Mouse (Mus musculus): ENCODE measurements at regions not wholly inside any gene's neighbourhood (a gene's known extent, or its start where the extent isn't known, plus 50 kb on each side); places are given as distances from the start of the nearest gene placed in this dataset.
A peak's percentile ranks its signal among the peaks of the same experiment; 100 is the strongest.

DNA sequence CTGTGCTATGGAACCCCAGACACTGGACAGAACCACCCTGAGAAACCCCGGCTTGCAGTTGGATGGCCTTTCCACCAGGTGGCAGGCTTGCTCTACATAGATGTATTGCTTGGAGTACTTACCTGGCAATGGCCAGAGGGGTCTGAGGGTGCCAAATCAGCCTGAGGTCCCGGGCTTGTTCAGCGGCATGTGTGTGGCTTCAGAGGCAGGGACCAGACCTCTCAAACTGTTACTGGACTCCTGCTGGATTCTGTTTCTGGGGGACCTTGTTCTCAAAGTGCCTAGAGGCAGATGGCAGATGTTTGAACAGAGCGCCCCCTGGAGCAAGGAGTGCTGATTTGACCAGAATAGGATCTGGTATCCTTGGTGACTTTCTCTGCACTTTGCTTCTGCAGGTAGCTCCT, 262.9 kb upstream of the Gm4791 start:
- WGBS, result 5% methylated on average over 4 of the region's 4 CpGs
- H3K27ac ChIP-seq (ENCODE audit: insufficient read depth, low read depth, low read length), result no peak overlapping the region

DNA sequence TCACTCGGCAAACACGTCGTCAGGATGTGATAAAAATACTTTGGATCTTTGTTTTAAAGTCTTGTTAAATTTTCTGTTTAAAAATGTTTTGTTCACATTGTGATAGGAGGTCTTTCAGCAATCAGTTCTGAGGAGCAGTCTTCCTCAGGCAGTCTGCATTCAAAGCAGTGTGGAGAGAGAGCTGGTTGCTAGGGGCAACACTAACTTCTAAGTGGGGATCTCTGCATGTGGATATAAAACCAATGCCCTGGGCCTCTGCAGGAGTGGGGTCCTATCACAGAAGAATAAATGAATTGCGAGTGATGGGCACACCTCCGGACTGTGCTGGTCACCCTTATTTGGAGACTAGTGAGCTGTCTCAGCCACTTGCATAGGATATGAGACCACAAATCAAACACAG, 270.1 kb upstream of the Gm4791 start:
- WGBS, result 19% methylated on average over 5 of the region's 5 CpGs
- Histone ChIP-seq H3K4me3 (ENCODE audit: insufficient read depth, low read depth, low read length) (no peak overlapping the region), H3K27ac (ENCODE audit: insufficient read depth, low read depth, low read length) (no peak overlapping the region), H3K4me1 (ENCODE audit: control insufficient read depth, insufficient read depth, low read length) (no peaks in the 10 kb centered on the region)
- TF ChIP-seq POLR2A (IDR thresholded peaks at IDR 0.05; ENCODE audit: insufficient read depth, low read depth, low read length) (no peak), CTCF (IDR thresholded peaks at IDR 0.05; ENCODE audit: insufficient read depth, low read depth, low read length) (no peak)

More for the DNA sequence above, 262.9 kb upstream of the Gm4791 start:
- H3K4me3 ChIP-seq (ENCODE audit: insufficient read depth, low read depth, low read length), result no peak overlapping the region
- no peak for TF ChIP-seq POLR2A (IDR thresholded peaks at IDR 0.05; ENCODE audit: insufficient read depth, low read depth, low read length)
- TF ChIP-seq CTCF (IDR thresholded peaks at IDR 0.05; ENCODE audit: insufficient read depth, low read depth, low read length), result peak; percentile 98
- H3K4me1 ChIP-seq (ENCODE audit: control insufficient read depth, insufficient read depth, low read length), result peaks cover 9% of the 10 kb centered on the region

- TF ChIP-seq POLR2A (IDR thresholded peaks at IDR 0.05; ENCODE audit: insufficient read depth, low read depth, low read length) (no peak), CTCF (IDR thresholded peaks at IDR 0.05; ENCODE audit: insufficient read depth, low read depth, low read length) (no peak)
- H3K4me3 ChIP-seq (ENCODE audit: insufficient read depth, low read depth, low read length), result no peak overlapping the region
- 82% methylated on average over 5 of the region's 5 CpGs for WGBS
- no peak overlapping the region for H3K27ac ChIP-seq (ENCODE audit: insufficient read depth, low read depth, low read length)
- H3K4me1 ChIP-seq (ENCODE audit: control insufficient read depth, insufficient read depth, low read length), result no peaks in the 10 kb centered on the region
Measured at GRCm38 (mm10) chr9:46724231-46724630, 274.3 kb upstream of the Gm4791 start.

GRCm38 (mm10) chr9:46713415-46713814, 285.1 kb upstream of the Gm4791 start:
- TF ChIP-seq POLR2A (IDR thresholded peaks at IDR 0.05; ENCODE audit: insufficient read depth, low read depth, low read length) (no peak), CTCF (IDR thresholded peaks at IDR 0.05; ENCODE audit: insufficient read depth, low read depth, low read length) (no peak)
- 90% methylated on average over 10 of the region's 10 CpGs for WGBS
- H3K4me1 ChIP-seq (ENCODE audit: control insufficient read depth, insufficient read depth, low read length), result no peaks in the 10 kb centered on the region
- no peak overlapping the region for H3K27ac ChIP-seq (ENCODE audit: insufficient read depth, low read depth, low read length)
- no peak overlapping the region for H3K4me3 ChIP-seq (ENCODE audit: insufficient read depth, low read depth, low read length)

- TF ChIP-seq POLR2A (IDR thresholded peaks at IDR 0.05; ENCODE audit: insufficient read depth, low read depth, low read length), result no peak
- TF ChIP-seq CTCF (IDR thresholded peaks at IDR 0.05; ENCODE audit: insufficient read depth, low read depth, low read length), result no peak
- 64% methylated on average over 10 of the region's 10 CpGs for WGBS
- H3K27ac ChIP-seq (ENCODE audit: insufficient read depth, low read depth, low read length), result no peak overlapping the region
Measured at GRCm38 (mm10) chr9:46704151-46704905, 294.2 kb upstream of the Gm4791 start.

DNA sequence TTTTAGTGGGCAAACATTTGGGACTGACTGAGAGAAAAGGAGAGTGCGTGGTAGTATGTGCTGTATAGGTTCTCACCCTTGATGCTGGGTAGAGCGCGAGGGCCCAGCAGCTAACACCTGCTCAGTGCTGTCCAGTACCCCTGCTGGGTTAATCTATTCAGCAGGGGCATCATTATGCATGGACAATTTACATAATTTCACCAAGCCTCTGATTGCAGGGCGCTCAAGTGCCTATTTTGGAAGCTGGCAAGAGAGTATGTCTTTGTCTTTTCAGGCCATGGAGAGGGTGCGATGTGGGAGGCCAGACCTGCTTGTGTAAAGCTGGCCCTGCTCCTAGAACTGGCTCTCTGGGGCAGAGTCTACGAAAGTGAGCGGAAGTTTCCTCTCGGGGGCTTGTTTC, 294.9 kb upstream of the Gm4791 start:
- WGBS, result 48% methylated on average over 8 of the region's 8 CpGs
- H3K4me1 ChIP-seq (ENCODE audit: control insufficient read depth, insufficient read depth, low read length), result peaks cover 14% of the 10 kb centered on the region
- H3K4me3 ChIP-seq (ENCODE audit: insufficient read depth, low read depth, low read length), result no peak overlapping the region
- H3K27ac ChIP-seq (ENCODE audit: insufficient read depth, low read depth, low read length), result no peak overlapping the region
- TF ChIP-seq CTCF (IDR thresholded peaks at IDR 0.05; ENCODE audit: insufficient read depth, low read depth, low read length), result no peak
- TF ChIP-seq POLR2A (IDR thresholded peaks at IDR 0.05; ENCODE audit: insufficient read depth, low read depth, low read length), result no peak

More at GRCm38 (mm10) chr9:46704151-46704905, 294.2 kb upstream of the Gm4791 start:
- peaks cover 14% of the 10 kb centered on the region for H3K4me1 ChIP-seq (ENCODE audit: control insufficient read depth, insufficient read depth, low read length)
- H3K4me3 ChIP-seq (ENCODE audit: insufficient read depth, low read depth, low read length), result no peak overlapping the region

GRCm38 (mm10) chr9:46702901-46703636, 295.5 kb upstream of the Gm4791 start:
- TF ChIP-seq POLR2A (IDR thresholded peaks at IDR 0.05; ENCODE audit: insufficient read depth, low read depth, low read length) (no peak), CTCF (IDR thresholded peaks at IDR 0.05; ENCODE audit: insufficient read depth, low read depth, low read length) (no peak)
- H3K4me3 ChIP-seq (ENCODE audit: insufficient read depth, low read depth, low read length), result no peak overlapping the region
- peaks cover 14% of the 10 kb centered on the region for H3K4me1 ChIP-seq (ENCODE audit: control insufficient read depth, insufficient read depth, low read length)
- no peak overlapping the region for H3K27ac ChIP-seq (ENCODE audit: insufficient read depth, low read depth, low read length)
- WGBS, result 46% methylated on average over 13 of the region's 13 CpGs

- TF ChIP-seq POLR2A (IDR thresholded peaks at IDR 0.05; ENCODE audit: insufficient read depth, low read depth, low read length) (no peak), CTCF (IDR thresholded peaks at IDR 0.05; ENCODE audit: insufficient read depth, low read depth, low read length) (no peak)
- WGBS, result 46% methylated on average over 16 of the region's 16 CpGs
- Histone ChIP-seq H3K4me3 (ENCODE audit: insufficient read depth, low read depth, low read length) (no peak overlapping the region), H3K27ac (ENCODE audit: insufficient read depth, low read depth, low read length) (no peak overlapping the region), H3K4me1 (ENCODE audit: control insufficient read depth, insufficient read depth, low read length) (peaks cover 14% of the 10 kb centered on the region)
Measured at GRCm38 (mm10) chr9:46702053-46702900, 296.3 kb upstream of the Gm4791 start.

Measured in olfactory bulb, adult 2 months (tissue).